Mouse (Mus musculus) erythroblast, embryonic 14.5 days (primary cell): ENCODE data around the gene Tmed1.

ENCODE experiments used
- GATA1 ChIP-seq: IDR thresholded peaks from 2 replicates; pipeline ENCODE4 v1.6.1; 2012; ENCODE audit warnings: low read length, inconsistent platforms, mixed read lengths
- TAL1 ChIP-seq: IDR thresholded peaks from 3 replicates; pipeline ENCODE4 v1.6.1; 2012; ENCODE audit warnings: low read length, inconsistent platforms, mixed read lengths

DNA sequence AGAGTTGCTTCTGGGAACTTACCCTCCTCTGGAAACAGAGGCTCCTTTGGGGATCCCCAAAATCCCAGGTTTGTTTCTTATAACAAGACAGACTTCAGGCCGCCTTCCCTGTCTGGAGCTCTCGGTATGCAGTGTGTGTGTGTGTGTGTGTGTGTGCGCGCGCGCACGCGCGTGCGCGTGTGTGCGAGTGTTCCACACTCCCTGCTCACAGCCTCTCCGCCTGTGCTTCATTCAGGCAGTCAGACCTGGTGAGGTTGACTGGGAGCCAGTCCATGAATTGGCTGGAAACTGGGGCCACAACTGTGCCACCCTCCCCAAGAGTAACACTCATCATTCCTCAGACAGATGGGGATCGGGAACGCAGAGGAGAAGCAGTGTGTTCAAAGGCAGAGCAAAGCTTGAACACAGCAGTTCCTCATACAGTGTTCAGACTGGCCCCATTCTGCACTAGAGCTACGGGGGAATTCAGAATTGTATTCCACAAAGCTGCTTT is 13.0 kb downstream of the Tmed1 start:
- TF ChIP-seq GATA1 (no peak), TAL1 (no peak)
